8 mouse cellular contexts compared by ENCODE assay signal in the genomic region with DNA sequence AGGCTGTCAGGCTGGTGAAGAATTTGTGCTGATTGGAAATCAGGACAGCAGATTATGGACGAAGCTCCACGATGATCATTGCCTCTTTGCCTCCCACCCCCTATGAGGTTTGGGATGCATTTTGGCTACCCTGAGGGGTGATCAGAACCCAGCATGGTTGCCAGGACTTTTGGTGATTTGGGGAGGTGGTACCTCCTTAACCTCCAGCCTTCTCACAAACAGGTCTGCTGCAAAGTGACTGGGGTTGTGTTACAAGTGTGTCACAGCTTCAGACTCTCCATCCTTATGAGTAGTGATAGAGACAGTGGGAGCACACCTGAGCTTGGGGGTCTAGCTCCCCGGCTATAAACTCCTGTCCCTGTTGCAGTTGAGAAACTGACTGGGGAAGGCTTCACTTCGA. TPM values are rescaled to one million over a fixed set of nuclear protein-coding genes. Genes with fewer than 3 reads are reported as not detected.
DNase-seq lines count a peak whose midpoint lies in the region; ATAC-seq and TF ChIP-seq lines count a peak whose summit lies in the region.

No protein-coding gene starts in this region.

- TF ChIP-seq CTCF in layer of hippocampus, adult 2 months (conservative IDR thresholded peaks at IDR 0.05): no peak

- DNase-seq in layer of hippocampus, adult 2 months (ENCODE audit: low spot score in 2 of 2): no peak
- no peak for DNase-seq in layer of hippocampus, adult 9-11 months
- DNase-seq in embryonic facial prominence, embryonic 14.5 days (ENCODE audit: low spot score): no peak
- peak; percentile 23 for DNase-seq in naive thymus-derived CD4-positive, alpha-beta T cell, adult 2 months (ENCODE audit: low read depth)
- DNase-seq in cerebellum, adult 11 months: no peak
- DNase-seq in testis, postnatal 14 days (ENCODE audit: low spot score): no peak
- DNase-seq in left cerebral cortex, postnatal 36 days (ENCODE audit: low spot score in 2 of 2): no peak

- H3K4me2 ChIP-seq in embryonic facial prominence, embryonic 14.5 days (ENCODE audit: low read depth, low read length): peak overlapping the region; percentile 96
- H3K4me2 ChIP-seq in intestine, embryonic 16.5 days (ENCODE audit: low read depth, low read length): peak overlapping the region; percentile 96

- H3K27ac ChIP-seq in layer of hippocampus, adult 2 months: peak overlapping the region; percentile 85
- peak overlapping the region; percentile 98 for H3K27ac ChIP-seq in embryonic facial prominence, embryonic 14.5 days (replicated peaks; ENCODE audit: low read depth, low read length)
- H3K27ac ChIP-seq in intestine, embryonic 16.5 days (ENCODE audit: low read length): peak overlapping the region; percentile 97; the same call in 1 of the 2 replicates

- ATAC-seq in embryonic facial prominence, embryonic 14.5 days (ENCODE audit: low read depth): no peak
- no peak for ATAC-seq in intestine, embryonic 16.5 days

- intact Hi-C loops in left cerebral cortex, postnatal 36 days (cut with DNase I): loop anchor here (5.0 kb wide), 2 partner anchors 54 to 79 kb away; no protein-coding TSS in a partner anchor

- H3K9me3 ChIP-seq in embryonic facial prominence, embryonic 14.5 days (ENCODE audit: control insufficient read depth, low read length): no peaks in the 10 kb centered on the region
- no peaks in the 10 kb centered on the region for H3K9me3 ChIP-seq in intestine, embryonic 16.5 days (ENCODE audit: control insufficient read depth, low read length)

- H3K4me1 ChIP-seq in embryonic facial prominence, embryonic 14.5 days (ENCODE audit: control insufficient read depth, insufficient read depth, low read length): peaks cover 49% of the 10 kb centered on the region
- peaks cover 65% of the 10 kb centered on the region for H3K4me1 ChIP-seq in intestine, embryonic 16.5 days (ENCODE audit: control insufficient read depth, insufficient read depth, low read length)

- 18% methylated on average over 4 of the region's 4 CpGs for WGBS in embryonic facial prominence, embryonic 14.5 days
- 17% methylated on average over 4 of the region's 4 CpGs for WGBS in intestine, embryonic 16.5 days

- peak overlapping the region; percentile 96 for H3K9ac ChIP-seq in embryonic facial prominence, embryonic 14.5 days (ENCODE audit: low read depth, low read length)
- H3K9ac ChIP-seq in intestine, embryonic 16.5 days (ENCODE audit: low read depth, low read length): peak overlapping the region; percentile 97

- H3K4me3 ChIP-seq in layer of hippocampus, adult 2 months: peak overlapping the region; percentile 65
- H3K4me3 ChIP-seq in embryonic facial prominence, embryonic 14.5 days (ENCODE audit: low read depth, low read length): peak overlapping the region; percentile 88
- peak overlapping the region; percentile 91 for H3K4me3 ChIP-seq in intestine, embryonic 16.5 days (ENCODE audit: low read length)

- H3K36me3 ChIP-seq in embryonic facial prominence, embryonic 14.5 days (ENCODE audit: control insufficient read depth, insufficient read depth, low read length): no peaks in the 10 kb centered on the region
- no peaks in the 10 kb centered on the region for H3K36me3 ChIP-seq in intestine, embryonic 16.5 days (ENCODE audit: control insufficient read depth, insufficient read depth, low read length)

- no peaks in the 10 kb centered on the region for H3K27me3 ChIP-seq in embryonic facial prominence, embryonic 14.5 days (replicated peaks; ENCODE audit: control insufficient read depth, insufficient read depth, low read length)
- H3K27me3 ChIP-seq in intestine, embryonic 16.5 days (replicated peaks; ENCODE audit: control insufficient read depth, insufficient read depth, low read length): no peaks in the 10 kb centered on the region

RNA-seq across cellular contexts. Expression of gene Rxra, which starts 2.1 kb away (rescaled TPM):
- total RNA-seq in layer of hippocampus, adult 2 months (2021): 10 to 100 TPM; 26.9 to 29.5 TPM
- 11.3 and 11.5 TPM in 2 replicates for polyA plus RNA-seq in embryonic facial prominence, embryonic 14.5 days (2014; fragmentation: Nextera tagmentation; extraction: Ambion mirVana)
- polyA plus RNA-seq in intestine, embryonic 16.5 days (2015; fragmentation: Nextera tagmentation; extraction: Ambion mirVana): 9.9 and 11.4 TPM in 2 replicates
- total RNA-seq in left cerebral cortex, postnatal 36 days (2021): 10 to 100 TPM; 19.7 to 25.6 TPM
